Mouse (Mus musculus) telencephalon, adult 2 months (tissue): ENCODE measurements around the gene Katna1.

Source experiments
- DNase-seq: peaks from one replicate; pipeline ENCODE4 v3.0.0-alpha.2; 2011; ENCODE audit warnings: low read depth, low spot score

The Katna1 gene

DNA sequence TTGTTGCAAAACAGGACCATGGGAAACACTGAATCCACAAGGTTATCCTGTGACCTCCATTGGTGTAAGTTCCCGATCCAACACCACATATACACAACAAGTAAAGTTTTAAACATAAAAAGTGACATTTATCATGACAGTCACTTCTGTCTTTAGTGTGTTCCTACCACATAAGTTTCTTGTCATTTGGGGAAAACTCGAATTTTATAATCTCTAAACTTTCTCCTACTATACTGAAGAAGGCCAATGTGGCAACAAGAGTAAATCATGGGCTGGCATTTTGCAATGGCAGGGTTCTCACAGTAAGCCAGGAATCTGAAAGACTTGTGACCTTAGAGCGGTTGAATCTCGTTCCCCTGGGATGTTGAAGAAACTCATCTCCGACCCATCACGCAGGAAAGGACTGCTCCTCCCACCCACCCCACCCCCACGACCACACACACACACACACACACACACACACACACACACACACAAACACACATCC, 54.0 kb downstream of the Katna1 start:
- DNase-seq = no peak

DNA sequence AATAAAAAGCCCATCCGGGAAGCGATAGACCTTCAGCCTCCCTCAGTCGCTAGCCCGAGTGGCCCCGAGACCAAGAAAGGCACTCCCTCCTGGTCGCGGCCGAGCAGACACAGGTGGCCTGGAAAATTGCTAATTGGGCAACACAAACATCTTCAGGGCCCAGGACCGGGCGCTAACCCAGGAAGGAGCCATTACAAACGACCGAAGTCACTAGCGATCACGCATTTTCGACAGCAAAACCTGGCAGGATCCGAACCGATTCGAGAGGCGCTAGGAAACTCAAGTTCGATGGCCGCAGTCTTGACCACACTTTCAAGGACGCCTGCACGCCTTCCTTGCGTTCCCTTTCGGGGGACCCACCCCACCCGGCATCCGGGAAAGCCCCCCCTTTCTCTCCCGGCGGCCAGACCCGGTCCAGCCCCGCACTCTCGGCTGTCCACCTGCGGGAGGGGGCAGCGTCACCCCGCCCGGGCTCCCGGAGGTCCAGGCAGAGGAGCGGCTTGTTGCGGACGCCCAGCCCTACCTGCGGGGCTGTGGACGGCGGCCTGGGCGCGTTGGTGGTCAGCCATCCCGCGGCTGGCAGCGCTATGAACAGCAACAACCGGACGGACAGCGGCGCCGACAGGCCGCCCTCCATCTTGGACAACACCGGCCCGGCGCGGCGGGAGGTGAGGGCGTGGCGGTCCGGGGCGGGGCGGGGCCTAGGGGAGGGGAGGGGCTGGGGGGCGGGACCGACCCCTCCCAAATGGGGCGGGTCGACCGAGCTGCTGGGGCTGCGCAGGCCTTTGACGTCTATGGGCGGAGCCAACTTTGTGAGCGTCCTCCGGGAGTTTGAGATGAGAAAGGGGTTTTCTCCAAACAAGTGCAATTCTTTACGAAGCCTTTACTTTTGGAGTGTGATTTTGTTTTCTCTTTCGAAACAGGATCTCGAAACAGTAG, 54.7 kb downstream of the Katna1 start:
- peak; percentile 70 for DNase-seq

GRCm38 (mm10) chr10:7781214-7781613, 55.4 kb downstream of the Katna1 start:
- DNase-seq = no peak

DNA sequence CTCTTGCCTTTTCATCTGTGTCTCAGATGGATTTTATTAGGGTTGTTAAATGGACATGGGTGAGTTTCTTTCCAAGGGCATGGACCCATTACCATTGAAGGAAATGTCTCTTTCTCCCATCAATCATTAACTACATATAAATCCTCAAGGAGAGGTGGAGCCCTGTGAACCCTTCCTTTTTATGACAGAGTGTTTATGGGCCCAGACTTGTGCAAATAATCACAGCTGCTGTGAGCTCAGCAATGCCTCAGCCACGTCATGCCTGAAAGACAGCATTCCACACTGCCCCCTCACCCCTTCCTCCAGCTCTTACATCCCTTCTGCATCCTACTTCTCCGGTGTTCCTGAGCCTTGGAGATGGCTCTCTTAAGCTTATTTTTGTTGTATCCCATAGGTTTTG, 61.5 kb downstream of the Katna1 start:
- no peak for DNase-seq

- DNase-seq = no peak
Observed at GRCm38 (mm10) chr10:7792254-7792750, 66.5 kb downstream of the Katna1 start.

DNA sequence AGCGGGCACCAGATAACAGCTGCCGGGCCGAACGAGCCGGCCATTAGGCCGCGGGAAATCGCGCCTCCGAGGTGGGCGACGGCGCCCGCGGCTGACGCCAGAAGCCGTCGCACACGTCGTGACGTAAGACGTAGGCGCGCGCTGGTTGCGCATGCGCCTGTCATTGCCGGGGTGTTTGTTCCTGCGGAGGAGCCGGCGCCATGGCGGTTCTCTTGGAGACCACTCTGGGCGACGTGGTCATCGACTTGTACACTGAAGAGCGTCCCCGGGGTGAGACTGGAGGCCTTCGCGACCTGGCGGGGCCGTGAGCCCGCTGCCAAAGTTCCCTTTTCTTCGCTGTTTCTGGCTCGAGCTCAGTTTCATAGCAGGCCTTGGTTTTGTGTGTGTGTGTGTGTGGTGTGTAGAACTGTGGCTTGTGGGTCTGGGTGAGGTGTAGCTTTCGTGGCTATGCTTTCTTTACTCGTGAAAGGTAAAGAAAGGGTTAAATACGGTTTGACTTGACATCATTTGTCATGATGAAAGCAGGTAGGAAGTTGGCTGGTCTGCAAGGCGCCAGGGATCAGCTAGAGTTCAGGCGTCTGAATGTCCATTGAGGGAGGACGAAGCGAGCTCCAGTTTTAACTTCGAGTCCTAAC, 67.1 kb downstream of the Katna1 start, which contains the start of the genes Ginm1 and Ppil4:
Ginm1 (minus strand) TSS at position 74 of the 635 bp plus-strand sequence.
Ppil4 (plus strand) TSS at position 141 of the 635 bp plus-strand sequence.
- DNase-seq = peak; percentile 87

- DNase-seq = no peak
Observed at GRCm38 (mm10) chr10:7801258-7801657, 75.5 kb downstream of the Katna1 start.

DNA sequence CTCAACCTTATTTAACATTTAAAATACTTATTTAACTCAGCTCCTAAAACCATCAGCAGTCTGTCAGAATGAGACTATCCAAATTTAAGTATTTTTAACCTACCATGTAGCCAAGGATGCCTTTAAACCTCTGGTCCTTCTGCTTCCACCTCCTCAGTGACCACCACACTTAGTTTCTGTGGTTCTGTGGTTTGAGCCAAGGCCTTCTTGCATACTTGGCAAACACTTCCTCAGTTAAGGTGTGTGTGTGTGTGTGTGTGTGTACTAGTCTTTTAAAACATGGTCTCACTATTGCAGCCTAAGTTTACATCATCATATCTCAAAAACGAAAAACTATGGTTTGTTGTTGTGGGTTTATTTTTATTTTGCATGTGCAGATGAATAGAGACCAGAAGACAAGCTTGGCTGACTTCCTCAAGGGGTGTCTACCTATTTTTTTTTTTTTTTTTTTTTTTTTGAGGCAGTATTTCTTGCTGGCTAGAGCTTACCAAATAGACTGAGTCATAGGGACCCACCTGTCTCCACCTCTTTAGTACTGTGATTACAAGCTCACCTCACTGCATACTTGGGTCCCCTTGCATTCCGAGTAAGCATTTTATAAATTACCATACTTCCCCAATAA, 76.8 kb downstream of the Katna1 start:
- no peak for DNase-seq

- peak; percentile 44 for DNase-seq
Observed at GRCm38 (mm10) chr10:7809937-7810336, 84.1 kb downstream of the Katna1 start.
